Mouse (Mus musculus): ENCODE results near the gene Exoc3l. TPM values are rescaled to one million over a fixed set of nuclear protein-coding genes. Genes with fewer than 3 reads are reported as not detected.

Gene Exoc3l
- polyA plus RNA-seq, 1 experiment, result 1.4 TPM

GRCm38 (mm10) chr8:105286907-105287306 lies 9.0 kb downstream of the Exoc3l start:
- TF ChIP-seq GATA1 (IDR thresholded peaks at IDR 0.05; ENCODE audit: low read length), result no peak

DNA sequence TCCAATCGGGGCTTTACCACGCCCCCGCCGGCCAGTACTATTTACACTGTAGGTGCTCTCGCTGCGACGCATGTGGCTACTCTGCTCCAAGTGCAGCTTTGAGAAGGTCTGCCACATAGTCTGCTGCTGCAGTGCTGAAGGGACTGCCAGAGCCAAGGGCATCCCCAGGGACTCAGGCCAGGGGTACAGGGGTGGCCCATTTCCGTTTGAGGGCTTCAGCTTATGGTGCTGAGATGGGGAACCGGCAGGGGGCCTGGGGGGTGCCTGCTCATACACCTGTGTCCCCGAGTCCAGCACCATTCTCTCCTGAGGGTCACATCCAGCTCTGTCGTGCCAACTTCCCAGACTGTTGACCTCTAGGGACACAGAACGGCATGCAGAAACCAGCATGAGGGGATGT lies 10.4 kb downstream of the Exoc3l start:
- no peak for TF ChIP-seq GATA1 (IDR thresholded peaks at IDR 0.05; ENCODE audit: low read length)

GRCm38 (mm10) chr8:105283074-105283473 lies 12.8 kb downstream of the Exoc3l start:
- no peak for TF ChIP-seq GATA1 (IDR thresholded peaks at IDR 0.05; ENCODE audit: low read length)

DNA sequence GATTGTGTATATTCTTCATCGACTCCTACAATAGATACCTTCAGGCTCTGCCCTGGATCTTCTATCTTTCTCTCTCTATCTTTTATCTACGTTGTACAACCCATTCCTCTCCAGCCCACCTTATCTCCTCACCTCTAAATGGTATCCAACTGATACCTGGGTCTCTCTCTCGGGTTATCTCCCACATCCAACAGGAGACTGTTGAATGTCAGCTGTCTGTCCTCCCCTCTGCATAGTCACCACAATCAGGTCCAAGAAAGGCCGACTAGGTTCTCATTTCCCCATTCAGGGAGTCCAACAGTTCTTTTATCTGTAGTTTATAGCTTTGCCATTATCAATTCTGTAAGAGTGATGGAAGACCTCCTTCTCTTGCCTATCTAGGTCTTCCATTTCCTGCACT lies 13.7 kb downstream of the Exoc3l start:
- peak; percentile 49 for TF ChIP-seq GATA1 (IDR thresholded peaks at IDR 0.05; ENCODE audit: low read length)

DNA sequence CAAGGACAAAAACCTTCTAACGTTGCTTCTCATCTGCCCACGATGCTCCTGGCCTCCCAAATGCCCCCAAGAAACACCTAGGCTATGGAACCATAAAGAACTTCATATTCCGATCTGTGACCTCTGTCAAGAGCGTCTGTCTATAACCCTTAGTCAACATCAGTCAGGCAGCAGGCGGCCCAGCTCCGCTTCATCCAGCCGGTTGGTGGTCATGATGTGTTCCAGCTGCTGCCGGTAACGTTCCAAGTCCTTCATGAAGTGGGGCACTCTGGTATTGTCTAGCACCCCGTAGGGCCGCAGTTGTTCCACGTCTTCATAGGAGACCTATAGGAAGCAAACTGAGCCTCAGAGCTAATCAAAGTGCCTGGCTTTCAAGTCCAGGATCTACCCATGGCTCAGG lies 14.1 kb downstream of the Exoc3l start:
- no peak for TF ChIP-seq GATA1 (IDR thresholded peaks at IDR 0.05; ENCODE audit: low read length)

- no peak for TF ChIP-seq GATA1 (IDR thresholded peaks at IDR 0.05; ENCODE audit: low read length)
Observed at GRCm38 (mm10) chr8:105280567-105280966, 15.3 kb downstream of the Exoc3l start.

GRCm38 (mm10) chr8:105278911-105279334 lies 17.0 kb downstream of the Exoc3l start:
- TF ChIP-seq GATA1 (IDR thresholded peaks at IDR 0.05; ENCODE audit: low read length), result no peak

DNA sequence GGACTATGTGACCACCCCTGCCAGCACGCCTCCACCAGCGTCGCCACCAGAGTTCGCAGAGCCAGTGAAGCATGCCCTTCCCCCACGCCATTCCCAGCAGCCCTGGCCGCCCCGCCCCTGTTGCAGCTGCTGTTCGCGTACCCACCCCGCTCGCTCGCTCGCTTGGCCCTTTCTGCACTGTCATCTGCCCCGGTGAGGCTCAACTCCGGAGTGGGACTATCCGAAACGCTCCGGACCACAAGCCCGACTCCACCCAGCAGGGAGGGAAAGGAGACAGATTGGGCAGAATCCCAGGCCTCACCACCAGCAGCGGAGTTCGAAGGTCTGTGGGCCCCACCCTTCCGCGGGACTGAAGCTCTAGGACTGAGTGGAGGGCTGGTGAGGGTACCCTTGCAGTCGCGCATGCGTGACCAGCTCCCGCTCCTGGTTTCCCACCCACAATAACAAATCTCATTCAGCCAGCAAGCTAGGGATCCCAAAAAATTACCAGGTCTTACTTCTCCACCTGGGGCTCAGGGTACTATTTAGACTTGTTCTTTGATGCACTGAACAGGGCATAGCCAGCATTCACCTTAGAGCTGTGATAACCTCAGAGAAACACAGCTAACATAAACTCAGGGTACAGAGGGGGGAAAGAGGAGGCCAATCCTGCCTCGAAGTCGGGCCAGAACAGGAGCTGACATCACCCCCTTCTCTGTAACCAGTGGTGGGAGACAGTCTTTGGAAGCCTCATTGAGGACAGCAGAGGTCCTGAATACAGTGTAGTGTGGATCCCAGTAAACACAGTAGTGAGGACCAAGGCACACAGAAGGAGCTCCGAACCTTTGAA lies 19.4 kb downstream of the Exoc3l start:
- TF ChIP-seq GATA1 (IDR thresholded peaks at IDR 0.05; ENCODE audit: low read length), result no peak

DNA sequence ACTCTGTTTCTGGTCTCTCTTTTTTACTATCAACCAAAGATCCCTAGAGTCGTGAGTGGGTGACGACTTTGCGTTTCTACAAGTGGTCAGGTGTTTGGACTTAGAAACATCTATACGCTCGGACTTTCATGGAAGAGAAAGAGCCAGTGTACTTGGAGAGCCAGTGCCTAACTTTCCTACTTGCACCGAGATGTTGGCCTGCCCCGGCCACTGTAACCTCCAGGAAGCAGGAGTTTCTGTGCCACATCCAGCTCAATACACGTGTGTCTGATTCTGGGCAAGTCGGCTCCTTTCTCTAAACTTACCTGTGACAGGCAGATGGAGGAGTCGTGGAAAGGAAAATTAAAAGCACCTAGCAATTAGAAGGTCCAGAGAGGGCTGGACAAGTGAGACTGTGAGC lies 20.1 kb downstream of the Exoc3l start, which contains the start of gene Nol3:
Gene Nol3 (plus strand): TSS at position 301 of the 400 bp plus-strand sequence.
- TF ChIP-seq GATA1 (IDR thresholded peaks at IDR 0.05; ENCODE audit: low read length), result no peak

GRCm38 (mm10) chr8:105275387-105275786 lies 20.5 kb downstream of the Exoc3l start:
- TF ChIP-seq GATA1 (IDR thresholded peaks at IDR 0.05; ENCODE audit: low read length), result no peak

DNA sequence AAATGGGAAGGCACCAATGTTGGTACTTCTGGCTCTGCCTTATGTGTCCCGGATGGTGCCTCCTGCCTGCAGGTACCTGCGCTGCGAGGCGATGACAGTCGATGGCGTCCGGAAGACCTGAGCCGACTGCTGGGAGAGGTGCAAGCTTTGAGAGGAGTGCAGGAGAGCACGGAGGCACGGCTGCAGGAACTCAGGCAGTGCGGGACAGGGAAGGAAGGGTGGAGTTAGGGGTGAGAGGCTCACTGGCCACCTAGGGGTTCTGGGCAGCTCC lies 25.1 kb downstream of the Exoc3l start:
- no peak for TF ChIP-seq GATA1 (IDR thresholded peaks at IDR 0.05; ENCODE audit: low read length)

GRCm38 (mm10) chr8:105270101-105270915 lies 25.6 kb downstream of the Exoc3l start:
- TF ChIP-seq GATA1 (IDR thresholded peaks at IDR 0.05; ENCODE audit: low read length), result no peak

GRCm38 (mm10) chr8:105269461-105269947 lies 26.4 kb downstream of the Exoc3l start, which contains the start of gene Hsf4:
Hsf4 (plus strand) TSS chr8:105269801.
- TF ChIP-seq GATA1 (IDR thresholded peaks at IDR 0.05; ENCODE audit: low read length), result no peak

DNA sequence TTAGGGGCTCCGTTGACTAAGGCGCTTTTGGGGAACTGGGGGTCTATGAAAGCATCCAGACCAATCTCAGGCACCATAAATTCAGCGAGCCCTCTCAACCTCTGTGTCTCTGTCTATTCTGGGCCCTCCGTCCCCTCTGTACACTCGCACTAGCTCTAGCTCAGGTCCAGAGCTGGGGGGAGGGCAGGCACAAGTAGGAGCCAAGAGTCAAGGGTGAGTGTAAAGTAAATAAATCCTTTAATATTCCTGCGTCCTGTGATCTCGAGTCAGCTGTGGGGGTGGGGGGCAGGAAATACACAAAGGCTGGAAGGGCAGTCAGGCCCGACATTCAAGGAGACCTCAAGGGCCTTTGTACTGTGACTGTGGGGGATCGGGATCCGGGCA lies 26.8 kb downstream of the Exoc3l start:
- TF ChIP-seq GATA1 (IDR thresholded peaks at IDR 0.05; ENCODE audit: low read length), result no peak

DNA sequence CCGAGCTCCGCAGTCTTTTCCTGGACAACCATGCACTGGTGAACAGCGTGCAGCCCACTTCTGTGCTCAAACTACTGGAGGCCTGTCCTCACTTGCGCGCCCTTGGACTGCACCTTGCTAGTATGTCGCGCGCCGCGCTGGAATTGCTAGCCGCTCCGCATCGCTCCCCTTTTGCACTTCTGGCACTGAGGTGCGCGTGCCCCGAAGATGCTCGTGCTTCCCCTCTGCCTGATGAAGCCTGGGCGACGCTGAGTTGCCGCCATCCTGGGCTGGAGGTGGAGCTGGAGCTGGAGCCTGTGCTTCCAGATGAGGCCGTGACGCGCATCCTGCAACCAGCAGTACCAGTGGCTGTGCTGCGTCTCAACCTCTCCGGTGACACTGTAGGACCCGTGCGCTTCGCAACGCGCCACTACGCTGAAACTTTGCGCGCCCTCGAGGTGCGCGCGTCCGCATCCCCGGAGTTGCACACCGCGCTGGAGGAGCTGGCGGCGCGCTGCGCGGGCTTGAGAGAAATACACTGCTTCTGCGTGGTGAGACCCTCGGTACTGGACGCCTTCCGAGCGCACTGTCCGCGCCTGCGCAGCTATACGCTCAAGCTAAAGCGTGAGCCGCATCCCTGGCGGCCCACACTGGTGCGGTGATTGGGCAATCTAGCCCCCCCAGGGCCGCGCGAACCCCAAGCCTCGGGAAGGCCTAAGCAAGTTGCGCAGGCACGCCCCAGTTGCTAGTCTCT lies 27.4 kb downstream of the Exoc3l start:
- no peak for TF ChIP-seq GATA1 (IDR thresholded peaks at IDR 0.05; ENCODE audit: low read length)

GRCm38 (mm10) chr8:105266775-105267174 lies 29.1 kb downstream of the Exoc3l start:
- no peak for TF ChIP-seq GATA1 (IDR thresholded peaks at IDR 0.05; ENCODE audit: low read length)
